Mouse (Mus musculus): ENCODE measurements around the gene Cdh18. TPM values are rescaled to one million over a fixed set of nuclear protein-coding genes. Genes with fewer than 3 reads are reported as not detected.
"Not testable (repeated sequence)": the region's sequence is repeated elsewhere in the genome, so short reads cannot be mapped to it uniquely, and the experiment has no call there.

The Cdh18 gene
- total RNA-seq, 2 experiments from 2014 or later, result not detected

GRCm38 (mm10) chr15:23136971-23137370 is 588.1 kb downstream of the Cdh18 start:
- ATAC-seq (replicated peaks; ENCODE audit: low FRiP score, low TSS enrichment, poor library complexity, severe bottlenecking), result no peak

- not testable (repeated sequence) for ATAC-seq (replicated peaks; ENCODE audit: low FRiP score, low TSS enrichment, poor library complexity, severe bottlenecking)
Measured at GRCm38 (mm10) chr15:23142907-23143306, 594.1 kb downstream of the Cdh18 start.

GRCm38 (mm10) chr15:23155883-23156282 is 607.1 kb downstream of the Cdh18 start:
- no peak for ATAC-seq (replicated peaks; ENCODE audit: low FRiP score, low TSS enrichment, poor library complexity, severe bottlenecking)

GRCm38 (mm10) chr15:23164869-23165268 is 616.0 kb downstream of the Cdh18 start:
- no peak for ATAC-seq (replicated peaks; ENCODE audit: low FRiP score, low TSS enrichment, poor library complexity, severe bottlenecking)

- ATAC-seq (replicated peaks; ENCODE audit: low FRiP score, low TSS enrichment, poor library complexity, severe bottlenecking), result no peak
Measured at GRCm38 (mm10) chr15:23174623-23175022, 625.8 kb downstream of the Cdh18 start.

GRCm38 (mm10) chr15:23212068-23212467 is 663.2 kb downstream of the Cdh18 start:
- ATAC-seq (replicated peaks; ENCODE audit: low FRiP score, low TSS enrichment, poor library complexity, severe bottlenecking), result no peak

GRCm38 (mm10) chr15:23230616-23231015 is 681.8 kb downstream of the Cdh18 start:
- ATAC-seq (replicated peaks; ENCODE audit: low FRiP score, low TSS enrichment, poor library complexity, severe bottlenecking), result no peak

- no peak for ATAC-seq (replicated peaks; ENCODE audit: low FRiP score, low TSS enrichment, poor library complexity, severe bottlenecking)
Measured at GRCm38 (mm10) chr15:23257751-23258440, 709.1 kb downstream of the Cdh18 start.

- ATAC-seq (replicated peaks; ENCODE audit: low FRiP score, low TSS enrichment, poor library complexity, severe bottlenecking), result no peak
Measured at GRCm38 (mm10) chr15:23278421-23278820, 729.6 kb downstream of the Cdh18 start.

GRCm38 (mm10) chr15:23305018-23305417 is 756.2 kb downstream of the Cdh18 start:
- ATAC-seq (replicated peaks; ENCODE audit: low FRiP score, low TSS enrichment, poor library complexity, severe bottlenecking), result no peak

- ATAC-seq (replicated peaks; ENCODE audit: low FRiP score, low TSS enrichment, poor library complexity, severe bottlenecking), result no peak
Measured at GRCm38 (mm10) chr15:23316766-23317165, 767.9 kb downstream of the Cdh18 start.

- no peak for ATAC-seq (replicated peaks; ENCODE audit: low FRiP score, low TSS enrichment, poor library complexity, severe bottlenecking)
Measured at GRCm38 (mm10) chr15:23317409-23317808, 768.6 kb downstream of the Cdh18 start.

GRCm38 (mm10) chr15:23340338-23340737 is 791.5 kb downstream of the Cdh18 start:
- not testable (repeated sequence) for ATAC-seq (replicated peaks; ENCODE audit: low FRiP score, low TSS enrichment, poor library complexity, severe bottlenecking)

- ATAC-seq (replicated peaks; ENCODE audit: low FRiP score, low TSS enrichment, poor library complexity, severe bottlenecking), result no peak
Measured at GRCm38 (mm10) chr15:23351078-23351477, 802.3 kb downstream of the Cdh18 start.

GRCm38 (mm10) chr15:23366325-23366724 is 817.5 kb downstream of the Cdh18 start:
- no peak for ATAC-seq (replicated peaks; ENCODE audit: low FRiP score, low TSS enrichment, poor library complexity, severe bottlenecking)

GRCm38 (mm10) chr15:23367712-23368111 is 818.9 kb downstream of the Cdh18 start:
- ATAC-seq (replicated peaks; ENCODE audit: low FRiP score, low TSS enrichment, poor library complexity, severe bottlenecking), result no peak

- ATAC-seq (replicated peaks; ENCODE audit: low FRiP score, low TSS enrichment, poor library complexity, severe bottlenecking), result no peak
Measured at GRCm38 (mm10) chr15:23378016-23378750, 829.4 kb downstream of the Cdh18 start.

GRCm38 (mm10) chr15:23385816-23386215 is 837.0 kb downstream of the Cdh18 start:
- no peak for ATAC-seq (replicated peaks; ENCODE audit: low FRiP score, low TSS enrichment, poor library complexity, severe bottlenecking)

GRCm38 (mm10) chr15:23396646-23397045 is 847.8 kb downstream of the Cdh18 start:
- no peak for ATAC-seq (replicated peaks; ENCODE audit: low FRiP score, low TSS enrichment, poor library complexity, severe bottlenecking)

GRCm38 (mm10) chr15:23403792-23404191 is 855.0 kb downstream of the Cdh18 start:
- no peak for ATAC-seq (replicated peaks; ENCODE audit: low FRiP score, low TSS enrichment, poor library complexity, severe bottlenecking)

GRCm38 (mm10) chr15:23408256-23408655 is 859.4 kb downstream of the Cdh18 start:
- ATAC-seq (replicated peaks; ENCODE audit: low FRiP score, low TSS enrichment, poor library complexity, severe bottlenecking), result no peak

All from megakaryocyte-erythroid progenitor cell, adult 5-6 weeks (primary cell).